Mouse (Mus musculus) liver, embryonic 11.5 days (tissue): ENCODE results near the gene Pappa2. TPM values are rescaled to one million over a fixed set of nuclear protein-coding genes. Genes with fewer than 3 reads are reported as not detected.

Source experiments
- ATAC-seq: fragments of 200-750 bp; cut with Nextera tagmentation; replicated peaks from 2 replicates; pipeline ENCODE4 v1.8.0; 2017; ENCODE audit warnings: moderate number of reproducible peaks, mild to moderate bottlenecking, moderate TSS enrichment, moderate library complexity; ENCODE audit not compliant: low FRiP score
- DNase-seq: peaks from one replicate; pipeline ENCODE4 v3.0.0-alpha.2; 2017; ENCODE audit warnings: low spot score
- H3K27ac ChIP-seq: fragments of 300-500 bp; sonication (generic); 2 replicates; pipeline ENCODE4 v1.5.1; 2014; ENCODE audit warnings: mild to moderate bottlenecking, low read depth, low read length, control low read depth
- H3K27me3 ChIP-seq: fragments of 300-500 bp; sonication (generic); replicated peaks from 2 replicates; pipeline ENCODE4 v1.6.1; 2014; ENCODE audit warnings: low read length, mixed read lengths; ENCODE audit not compliant: control insufficient read depth, insufficient read depth
- H3K36me3 ChIP-seq: fragments of 300-500 bp; sonication (generic); 2 replicates; pipeline ENCODE4 v1.6.1; 2014; ENCODE audit warnings: mild to moderate bottlenecking, low read length, moderate library complexity, mixed read lengths; ENCODE audit not compliant: control insufficient read depth, insufficient read depth
- H3K4me1 ChIP-seq: fragments of 300-500 bp; sonication (generic); replicated peaks from 2 replicates; pipeline ENCODE4 v1.6.1; 2014; ENCODE audit warnings: low read length, mixed read lengths; ENCODE audit not compliant: control insufficient read depth, insufficient read depth
- H3K4me2 ChIP-seq: fragments of 300-500 bp; sonication (generic); 2 replicates; pipeline ENCODE4 v1.6.1; 2014; ENCODE audit warnings: mild to moderate bottlenecking, control low read depth, moderate library complexity
- H3K4me3 ChIP-seq: fragments of 300-500 bp; sonication (generic); 2 replicates; pipeline ENCODE4 v1.5.1; 2014; ENCODE audit warnings: low read depth, low read length, control low read depth
- H3K9ac ChIP-seq: fragments of 300-500 bp; sonication (generic); 2 replicates; pipeline ENCODE4 v1.6.1; 2014; ENCODE audit warnings: low read depth, low read length, control low read depth
- H3K9me3 ChIP-seq: fragments of 300-500 bp; sonication (generic); 2 replicates; pipeline ENCODE4 v1.6.1; 2016; ENCODE audit warnings: low read length, inconsistent platforms, mixed read lengths; ENCODE audit not compliant: control insufficient read depth
- WGBS: fragments of 180-500 bp; shearing (Covaris S2); extraction: QIAGEN DNeasy Blood & Tissue Kit; methylation state at CpG from one replicate; pipeline ENCODE4 v1.1.7; 2014; 5-methylcytosine and 5-hydroxymethylcytosine counted together
- polyA plus RNA-seq: library from polyadenylated mRNA; unstranded; fragments of >200 nt; fragmentation: Nextera tagmentation; extraction: Ambion mirVana; gene quantifications from 2 replicates; pipeline ENCODE4 v1.2.1, GENCODE M21; 2014

The Pappa2 gene
- polyA plus RNA-seq, 1 experiment from 2014 or later, result 0.08 TPM

DNA sequence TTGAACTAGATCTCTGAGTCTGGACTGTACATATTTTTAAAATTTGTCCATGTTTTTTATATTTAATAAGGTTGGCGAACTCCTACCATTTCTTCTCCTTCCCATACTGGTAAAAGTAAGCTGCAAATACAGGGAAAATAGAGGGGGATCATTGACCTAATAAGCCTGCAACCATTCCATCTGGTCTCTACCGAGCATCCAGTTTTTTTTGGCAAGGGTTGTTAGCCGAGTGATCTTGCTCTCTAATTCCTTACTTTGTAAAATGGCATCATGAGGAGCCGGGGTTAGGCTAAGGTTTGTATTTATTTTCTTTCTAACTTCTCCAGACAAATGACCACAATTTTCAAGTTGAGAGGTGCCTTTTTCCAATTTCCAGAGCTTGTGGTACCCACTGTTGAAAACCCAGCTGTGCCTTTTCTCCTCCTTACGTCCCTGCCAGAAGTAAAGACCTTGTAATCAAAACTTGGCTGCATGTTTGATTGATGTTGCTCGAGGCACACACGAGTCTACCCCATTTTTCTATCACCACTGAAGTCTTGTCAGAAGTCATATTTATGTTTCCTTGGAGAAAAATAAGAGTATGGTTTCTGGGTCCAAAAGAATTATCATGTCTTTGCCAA is 210.1 kb downstream of the Pappa2 start:
- Histone ChIP-seq H3K9me3 (no peaks in the 10 kb centered on the region), H3K9ac (no peak overlapping the region), H3K36me3 (no peaks in the 10 kb centered on the region), H3K4me2 (no peak overlapping the region), H3K27me3 (no peaks in the 10 kb centered on the region), H3K4me3 (no peak overlapping the region), H3K27ac (no peak overlapping the region), H3K4me1 (no peaks in the 10 kb centered on the region)
- 69% methylated on average over 7 of the region's 7 CpGs for WGBS
- DNase-seq, result no peak
- no peak for ATAC-seq

DNA sequence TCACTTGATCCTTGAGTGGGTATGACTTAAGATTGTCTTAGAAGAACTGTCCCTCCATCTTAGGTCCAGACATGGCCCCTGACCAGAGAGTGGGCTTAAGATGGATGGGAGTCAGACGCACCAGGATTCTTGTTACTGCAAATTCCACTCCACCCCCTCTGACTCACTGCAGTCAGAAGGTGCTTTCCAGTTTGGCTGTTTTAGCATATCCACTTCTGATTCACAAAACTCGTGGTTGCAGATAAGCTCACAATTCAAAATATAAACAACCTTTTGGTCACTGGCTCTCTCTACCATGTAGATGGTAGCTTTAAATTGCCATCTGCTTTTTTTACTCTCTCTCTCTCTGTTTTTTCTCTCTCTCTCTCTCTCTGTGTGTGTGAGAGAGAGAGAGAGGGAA is 214.4 kb downstream of the Pappa2 start:
- Histone ChIP-seq H3K4me2 (no peak overlapping the region), H3K9me3 (no peaks in the 10 kb centered on the region)
- 34% methylated on average over 2 of the region's 2 CpGs for WGBS

DNA sequence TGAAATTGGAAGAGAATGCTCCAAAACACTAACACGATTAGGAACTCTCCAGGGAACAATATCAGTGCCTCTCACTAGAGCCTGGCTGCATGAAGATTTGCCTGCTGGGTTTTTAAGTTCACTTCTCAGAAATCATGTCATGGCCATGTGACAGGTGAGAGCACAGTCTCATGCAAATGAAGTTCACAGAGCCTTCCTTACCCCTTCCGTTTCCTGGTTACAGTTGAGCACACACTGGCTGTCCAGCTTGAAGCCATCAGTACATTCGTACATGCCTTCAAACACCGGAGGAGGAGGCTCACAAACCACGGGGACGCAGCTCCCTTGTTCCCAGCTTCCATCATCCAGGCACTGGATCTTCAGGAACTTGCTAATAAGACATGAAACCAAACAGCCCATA is 215.6 kb downstream of the Pappa2 start:
- Histone ChIP-seq H3K9me3 (no peaks in the 10 kb centered on the region), H3K4me3 (no peak overlapping the region), H3K4me2 (no peak overlapping the region), H3K27ac (no peak overlapping the region), H3K27me3 (no peaks in the 10 kb centered on the region), H3K4me1 (no peaks in the 10 kb centered on the region), H3K9ac (no peak overlapping the region), H3K36me3 (no peaks in the 10 kb centered on the region)
- no peak for ATAC-seq
- DNase-seq, result no peak
- WGBS, result 71% methylated on average over 6 of the region's 6 CpGs

More for the DNA sequence above, 214.4 kb downstream of the Pappa2 start:
- DNase-seq (no peak), ATAC-seq (no peak)
- Histone ChIP-seq H3K4me3 (no peak overlapping the region), H3K4me1 (no peaks in the 10 kb centered on the region), H3K27ac (no peak overlapping the region), H3K36me3 (no peaks in the 10 kb centered on the region), H3K27me3 (no peaks in the 10 kb centered on the region), H3K9ac (no peak overlapping the region)

DNA sequence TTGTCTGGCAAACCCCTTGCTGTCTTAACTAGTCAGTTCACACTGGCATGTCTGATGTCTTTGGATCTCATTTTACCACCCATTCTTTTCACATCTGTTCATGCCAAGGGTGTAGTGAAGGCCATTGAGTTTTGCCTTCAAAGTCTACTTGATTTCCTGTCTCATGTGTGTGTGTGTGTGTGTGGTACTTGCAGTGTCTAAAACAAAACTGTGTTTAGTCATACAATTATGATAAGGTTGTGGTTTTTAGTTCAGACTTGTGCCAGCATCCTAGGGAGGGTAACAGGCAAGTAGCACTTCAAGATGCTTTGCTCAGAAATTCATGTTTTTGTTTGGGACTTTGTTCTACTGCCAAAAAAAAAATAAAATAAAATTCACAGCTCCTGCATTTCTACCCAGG is 216.1 kb downstream of the Pappa2 start:
- no peak overlapping the region for H3K9ac ChIP-seq
- ATAC-seq, result no peak
- no peak overlapping the region for H3K4me2 ChIP-seq
- H3K27ac ChIP-seq, result no peak overlapping the region
- no peak overlapping the region for H3K4me3 ChIP-seq
- H3K4me1 ChIP-seq, result no peaks in the 10 kb centered on the region
- H3K36me3 ChIP-seq, result no peaks in the 10 kb centered on the region
- H3K9me3 ChIP-seq, result no peaks in the 10 kb centered on the region
- H3K27me3 ChIP-seq, result no peaks in the 10 kb centered on the region
- no peak for DNase-seq

DNA sequence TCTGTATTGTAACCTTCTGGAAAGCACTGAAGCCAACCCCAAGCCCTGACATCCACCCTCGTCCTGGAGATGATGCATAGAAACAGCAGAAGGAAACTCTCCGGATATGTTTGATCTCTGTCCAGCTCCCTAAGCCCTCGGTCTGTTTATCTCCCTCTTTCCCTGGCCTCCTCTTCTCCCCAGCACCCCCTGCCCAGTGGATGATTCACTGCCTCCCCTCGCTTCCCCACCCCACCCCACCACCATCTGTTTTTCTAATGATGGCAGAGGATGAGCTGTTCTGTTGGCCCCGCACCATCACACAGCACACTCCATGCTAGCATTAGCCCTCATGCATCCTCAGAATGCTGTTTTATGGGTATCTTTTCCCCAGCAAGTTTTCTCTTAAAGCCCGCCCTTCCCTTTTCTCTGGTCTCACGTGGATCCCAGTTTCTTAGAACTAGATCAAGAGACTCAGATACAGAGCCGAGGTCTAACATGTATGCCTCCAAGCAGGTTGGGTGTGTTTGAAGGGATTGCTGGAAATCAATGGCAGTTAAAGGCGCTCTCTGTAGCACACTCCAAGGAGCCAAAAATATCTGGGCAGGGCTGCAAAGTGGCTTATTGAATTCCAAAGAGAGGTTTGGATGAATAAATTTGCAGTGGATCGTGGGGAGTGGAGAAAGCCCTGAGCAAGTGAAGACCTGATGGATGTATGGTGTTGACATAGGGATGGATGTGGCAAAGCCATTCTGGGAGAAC is 231.8 kb downstream of the Pappa2 start:
- H3K4me2 ChIP-seq, result no peak overlapping the region
- no peak overlapping the region for H3K27ac ChIP-seq
- ATAC-seq (no peak), DNase-seq (no peak)
- no peaks in the 10 kb centered on the region for H3K9me3 ChIP-seq
- no peaks in the 10 kb centered on the region for H3K27me3 ChIP-seq
- 61% methylated on average over 10 of the region's 10 CpGs for WGBS
- no peak overlapping the region for H3K4me3 ChIP-seq
- no peaks in the 10 kb centered on the region for H3K36me3 ChIP-seq
- no peak overlapping the region for H3K9ac ChIP-seq
- H3K4me1 ChIP-seq, result no peaks in the 10 kb centered on the region

DNA sequence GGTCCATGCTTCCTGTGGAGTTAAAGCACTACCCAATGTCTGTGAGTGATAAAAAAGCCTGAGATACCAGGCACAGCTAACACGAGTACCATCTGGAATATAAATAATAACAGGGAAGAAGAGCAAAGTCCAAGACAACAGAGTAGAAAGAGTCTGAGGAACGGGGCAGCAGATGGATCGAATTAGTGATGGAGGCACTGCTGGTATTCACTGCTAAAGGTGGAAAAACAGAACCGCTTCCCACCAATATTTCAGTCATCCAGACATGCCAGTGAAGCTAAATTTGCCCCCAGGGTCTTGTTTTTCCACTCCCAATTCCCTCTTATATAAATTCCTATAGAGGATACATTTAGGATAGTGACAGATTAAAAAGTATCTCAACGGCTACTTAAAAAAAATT is 238.8 kb downstream of the Pappa2 start:
- ATAC-seq (no peak), DNase-seq (no peak)
- Histone ChIP-seq H3K4me2 (no peak overlapping the region), H3K36me3 (no peaks in the 10 kb centered on the region), H3K9me3 (no peaks in the 10 kb centered on the region), H3K4me1 (no peaks in the 10 kb centered on the region), H3K27me3 (no peaks in the 10 kb centered on the region), H3K27ac (no peak overlapping the region), H3K9ac (no peak overlapping the region), H3K4me3 (no peak overlapping the region)
- WGBS, result 71% methylated on average over 5 of the region's 5 CpGs

DNA sequence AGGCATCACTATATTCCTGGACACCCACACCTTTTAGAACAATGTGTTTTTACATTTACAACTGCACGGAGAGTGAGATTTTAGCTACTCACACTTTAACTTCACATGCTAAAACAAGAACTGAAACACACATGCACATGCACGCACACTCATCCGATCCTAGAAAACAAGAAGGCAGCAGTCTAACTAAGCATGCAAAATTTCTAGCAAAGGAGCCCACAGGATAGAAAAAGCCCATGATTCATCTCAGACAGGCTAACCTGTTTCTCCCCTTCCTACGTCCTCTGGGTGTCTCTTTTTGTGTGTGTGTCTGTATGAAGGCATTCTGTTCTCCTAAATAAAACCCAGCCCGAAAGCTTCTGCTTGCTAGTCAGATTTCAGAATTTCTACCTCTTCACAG is 239.3 kb downstream of the Pappa2 start:
- H3K27ac ChIP-seq, result no peak overlapping the region
- no peaks in the 10 kb centered on the region for H3K4me1 ChIP-seq
- H3K36me3 ChIP-seq, result no peaks in the 10 kb centered on the region
- H3K4me3 ChIP-seq, result no peak overlapping the region
- no peak overlapping the region for H3K9ac ChIP-seq
- H3K27me3 ChIP-seq, result no peaks in the 10 kb centered on the region
- ATAC-seq (no peak), DNase-seq (no peak)
- WGBS, result 77% methylated on average over 5 of the region's 5 CpGs
- H3K4me2 ChIP-seq, result no peak overlapping the region
- H3K9me3 ChIP-seq, result no peaks in the 10 kb centered on the region

DNA sequence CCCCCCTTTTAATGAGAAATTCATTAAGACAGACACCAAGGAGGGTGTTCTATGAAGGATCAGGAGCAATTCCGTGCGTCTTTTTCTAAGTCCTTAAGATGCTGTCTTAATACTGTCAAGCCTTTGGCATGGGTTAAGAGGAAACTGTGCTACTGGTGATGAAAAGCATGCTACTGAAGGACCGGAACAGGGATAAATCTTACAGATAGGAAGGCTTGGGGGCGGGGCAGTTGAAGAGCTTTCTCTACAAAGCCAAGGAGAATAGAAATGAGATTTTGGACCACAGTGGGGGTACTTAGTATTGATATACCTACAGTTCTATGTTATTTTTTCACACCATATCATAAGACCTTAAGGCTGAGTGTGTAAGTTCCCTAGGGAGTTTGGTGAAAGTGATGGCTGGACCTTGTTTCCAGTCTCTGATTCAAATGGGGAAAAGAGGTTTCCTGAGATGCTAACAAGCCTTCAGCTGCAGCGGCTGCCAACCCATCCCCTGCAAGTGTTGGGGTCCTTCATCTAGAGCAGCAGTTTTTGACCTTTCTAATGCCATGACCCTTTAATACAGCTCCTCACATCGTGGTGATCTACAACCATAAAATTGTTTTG is 240.0 kb downstream of the Pappa2 start:
- Histone ChIP-seq H3K27me3 (no peaks in the 10 kb centered on the region), H3K4me1 (no peaks in the 10 kb centered on the region), H3K4me3 (no peak overlapping the region), H3K9me3 (no peaks in the 10 kb centered on the region), H3K4me2 (no peak overlapping the region), H3K36me3 (no peaks in the 10 kb centered on the region), H3K9ac (no peak overlapping the region), H3K27ac (no peak overlapping the region)
- DNase-seq, result no peak
- 63% methylated on average over 6 of the region's 6 CpGs for WGBS
- ATAC-seq, result no peak
